9 mouse cellular contexts compared by ENCODE assay signal in the genomic region with DNA sequence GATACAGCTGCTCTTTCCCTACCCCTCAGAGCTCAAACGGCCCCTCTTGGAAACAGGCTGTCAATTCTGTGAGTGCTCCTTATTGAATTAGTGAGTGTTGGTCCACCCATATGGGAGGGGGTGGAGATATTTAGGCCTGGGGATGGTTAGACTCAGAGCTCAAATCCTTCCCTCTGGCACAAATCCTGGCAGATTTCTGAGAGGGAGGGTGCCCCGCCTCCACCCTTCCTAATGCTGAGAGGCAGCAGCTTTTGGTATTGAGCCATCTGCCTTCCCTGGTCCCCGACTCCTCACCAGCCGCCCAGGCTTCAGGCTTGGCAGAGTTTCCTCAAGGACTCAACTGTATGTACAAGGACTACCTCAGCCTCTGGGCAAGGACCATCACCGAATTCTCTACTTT. TPM values are rescaled to one million over a fixed set of nuclear protein-coding genes. Genes with fewer than 3 reads are reported as not detected.
DNase-seq lines count a peak whose midpoint lies in the region; ATAC-seq lines count a peak whose summit lies in the region.
"Had no signal": no experiment of that assay in that cellular context is flagged by ENCODE, and none has a peak within 500 bp of the region (broad histone marks: within the 10 kb centered on the region; RNA-seq: fewer than 3 reads in every experiment).

No protein-coding gene starts in this region.

- H3K27me3 ChIP-seq in hindbrain, embryonic 16.5 days (replicated peaks; ENCODE audit: control insufficient read depth, insufficient read depth, low read length), result no peaks in the 10 kb centered on the region
- no peaks in the 10 kb centered on the region for H3K27me3 ChIP-seq in hindbrain, embryonic 13.5 days
- no peaks in the 10 kb centered on the region for H3K27me3 ChIP-seq in embryonic facial prominence, embryonic 15.5 days
- no peaks in the 10 kb centered on the region for H3K27me3 ChIP-seq in midbrain, embryonic 14.5 days (ENCODE audit: control insufficient read depth, insufficient read depth, low read length)
- H3K27me3 ChIP-seq: limb, embryonic 12.5 days had no signal

- peak; percentile 50 for DNase-seq in adrenal gland, postnatal 25 days
- DNase-seq in midbrain, embryonic 14.5 days, result peak; percentile 59
- no peak for DNase-seq in heart, adult 9 months (ENCODE audit: low spot score in 2 of 2)
- no peak for DNase-seq in urinary bladder, postnatal 4 days (ENCODE audit: low spot score in 2 of 2)

- 46% methylated on average over 5 of the region's 5 CpGs for WGBS in hindbrain, embryonic 16.5 days
- WGBS in hindbrain, embryonic 13.5 days, result 66% methylated on average over 5 of the region's 5 CpGs
- WGBS in embryonic facial prominence, embryonic 15.5 days, result 36% methylated on average over 5 of the region's 5 CpGs
- 52% methylated on average over 5 of the region's 5 CpGs for WGBS in midbrain, embryonic 14.5 days

- H3K4me2 ChIP-seq in hindbrain, embryonic 16.5 days (ENCODE audit: low read length), result no peak overlapping the region
- H3K4me2 ChIP-seq in hindbrain, embryonic 13.5 days, result no peak overlapping the region
- peak overlapping the region; percentile 11; the same call in 1 of the 2 replicates for H3K4me2 ChIP-seq in embryonic facial prominence, embryonic 15.5 days (replicated peaks)
- no peak overlapping the region for H3K4me2 ChIP-seq in midbrain, embryonic 14.5 days (ENCODE audit: low read length)
- H3K4me2 ChIP-seq: limb, embryonic 12.5 days had no signal

- H3K9me3 ChIP-seq in hindbrain, embryonic 16.5 days (ENCODE audit: control insufficient read depth, low read length), result 0 out of 2 replicates have a peak, but pooled peaks cover 2% of the 10 kb centered on the region
- no peaks in the 10 kb centered on the region for H3K9me3 ChIP-seq in hindbrain, embryonic 13.5 days
- H3K9me3 ChIP-seq in embryonic facial prominence, embryonic 15.5 days (replicated peaks), result no peaks in the 10 kb centered on the region
- no peaks in the 10 kb centered on the region for H3K9me3 ChIP-seq in midbrain, embryonic 14.5 days (ENCODE audit: control insufficient read depth, low read length)

- ATAC-seq in hindbrain, embryonic 16.5 days, result peak; percentile 28; the same call in 1 of the 2 replicates
- no peak for ATAC-seq in hindbrain, embryonic 13.5 days (ENCODE audit: low FRiP score)
- peak; percentile 52 for ATAC-seq in embryonic facial prominence, embryonic 15.5 days (ENCODE audit: insufficient number of reproducible peaks, low FRiP score, low TSS enrichment, low read depth)
- no peak for ATAC-seq in midbrain, embryonic 14.5 days (ENCODE audit: low FRiP score, low TSS enrichment)
- ATAC-seq in monocyte, adult 5-6 weeks (replicated peaks; ENCODE audit: insufficient number of reproducible peaks, low FRiP score, low TSS enrichment, poor library complexity, severe bottlenecking), result no peak

- no peak overlapping the region for H3K9ac ChIP-seq in hindbrain, embryonic 16.5 days (ENCODE audit: low read depth, low read length)
- H3K9ac ChIP-seq in hindbrain, embryonic 13.5 days, result no peak overlapping the region
- no peak overlapping the region for H3K9ac ChIP-seq in embryonic facial prominence, embryonic 15.5 days
- H3K9ac ChIP-seq in midbrain, embryonic 14.5 days (replicated peaks; ENCODE audit: low read length), result no peak overlapping the region
- H3K9ac ChIP-seq: limb, embryonic 12.5 days had no signal

- peaks cover 4% of the 10 kb centered on the region for H3K4me1 ChIP-seq in hindbrain, embryonic 16.5 days (ENCODE audit: control insufficient read depth, insufficient read depth, low read depth, low read length)
- peaks cover 16% of the 10 kb centered on the region for H3K4me1 ChIP-seq in hindbrain, embryonic 13.5 days (replicated peaks)
- peaks cover 27% of the 10 kb centered on the region for H3K4me1 ChIP-seq in embryonic facial prominence, embryonic 15.5 days
- H3K4me1 ChIP-seq in midbrain, embryonic 14.5 days (ENCODE audit: control insufficient read depth, insufficient read depth, low read length), result 0 out of 2 replicates have a peak, but pooled peaks cover 11% of the 10 kb centered on the region

- no peaks in the 10 kb centered on the region for H3K36me3 ChIP-seq in hindbrain, embryonic 16.5 days (ENCODE audit: control insufficient read depth, insufficient read depth, low read length)
- peaks cover 17% of the 10 kb centered on the region for H3K36me3 ChIP-seq in hindbrain, embryonic 13.5 days
- peaks cover 5% of the 10 kb centered on the region; the same call in 1 of the 2 replicates for H3K36me3 ChIP-seq in embryonic facial prominence, embryonic 15.5 days
- peaks cover 6% of the 10 kb centered on the region for H3K36me3 ChIP-seq in midbrain, embryonic 14.5 days (ENCODE audit: control insufficient read depth, insufficient read depth, low read length)

- peak overlapping the region; percentile 48 for H3K27ac ChIP-seq in hindbrain, embryonic 16.5 days (ENCODE audit: low read depth, low read length)
- H3K27ac ChIP-seq in hindbrain, embryonic 13.5 days, result no peak overlapping the region
- peak overlapping the region; percentile 85 for H3K27ac ChIP-seq in embryonic facial prominence, embryonic 15.5 days (replicated peaks)
- peak overlapping the region; percentile 6 for H3K27ac ChIP-seq in midbrain, embryonic 14.5 days (replicated peaks; ENCODE audit: low read depth, low read length)
- H3K27ac ChIP-seq: limb, embryonic 12.5 days had no signal

- no peak overlapping the region for H3K4me3 ChIP-seq in hindbrain, embryonic 16.5 days (ENCODE audit: low read length)
- no peak overlapping the region for H3K4me3 ChIP-seq in hindbrain, embryonic 13.5 days
- no peak overlapping the region for H3K4me3 ChIP-seq in embryonic facial prominence, embryonic 15.5 days (replicated peaks)
- H3K4me3 ChIP-seq in midbrain, embryonic 14.5 days (replicated peaks; ENCODE audit: low read depth, low read length), result no peak overlapping the region
- H3K4me3 ChIP-seq: limb, embryonic 12.5 days had no signal

RNA-seq across cellular contexts. Expression of a gene that starts 1.9 kb away (rescaled TPM):
- polyA plus RNA-seq in hindbrain, embryonic 16.5 days (2015; fragmentation: Nextera tagmentation; extraction: Ambion mirVana), result 62.5 and 71.1 TPM in 2 replicates
- 72.4 and 75.2 TPM in 2 replicates for polyA plus RNA-seq in hindbrain, embryonic 13.5 days (2015; fragmentation: Nextera tagmentation; extraction: Ambion mirVana)
- total RNA-seq in adrenal gland, postnatal 25 days (2021), result 40.9 and 61.5 TPM in 2 replicates
- polyA plus RNA-seq in embryonic facial prominence, embryonic 15.5 days (2015; fragmentation: Nextera tagmentation; extraction: Ambion mirVana), result 52.3 and 53.3 TPM in 2 replicates
- 65.7 and 81.1 TPM in 2 replicates for polyA plus RNA-seq in midbrain, embryonic 14.5 days (2014; fragmentation: Nextera tagmentation; extraction: Ambion mirVana)
- total RNA-seq in monocyte, adult 5-6 weeks (2017), result 10.9 to 25.7 TPM (median 22.4 TPM) in 3 replicates

RNA-seq across cellular contexts. Expression of a gene that starts 9.3 kb away (rescaled TPM):
- 127 and 144 TPM in 2 replicates for polyA plus RNA-seq in hindbrain, embryonic 16.5 days (2015; fragmentation: Nextera tagmentation; extraction: Ambion mirVana)
- 117 and 122 TPM in 2 replicates for polyA plus RNA-seq in hindbrain, embryonic 13.5 days (2015; fragmentation: Nextera tagmentation; extraction: Ambion mirVana)
- total RNA-seq in adrenal gland, postnatal 25 days (2021), result 82.5 and 89.4 TPM in 2 replicates
- polyA plus RNA-seq in embryonic facial prominence, embryonic 15.5 days (2015; fragmentation: Nextera tagmentation; extraction: Ambion mirVana), result 51.0 and 51.2 TPM in 2 replicates
- polyA plus RNA-seq in midbrain, embryonic 14.5 days (2014; fragmentation: Nextera tagmentation; extraction: Ambion mirVana), result 175 and 194 TPM in 2 replicates
- 3.4 to 5.4 TPM (median 4.3 TPM) in 3 replicates for total RNA-seq in monocyte, adult 5-6 weeks (2017)

RNA-seq across cellular contexts. Expression of a gene that starts 30.1 kb away (rescaled TPM):
- polyA plus RNA-seq in hindbrain, embryonic 16.5 days (2015; fragmentation: Nextera tagmentation; extraction: Ambion mirVana), result not detected in 2 replicates
- polyA plus RNA-seq in hindbrain, embryonic 13.5 days (2015; fragmentation: Nextera tagmentation; extraction: Ambion mirVana), result not detected in 2 replicates
- not detected in 2 replicates for total RNA-seq in adrenal gland, postnatal 25 days (2021)
- 0.12 and 0.31 TPM in 2 replicates for polyA plus RNA-seq in embryonic facial prominence, embryonic 15.5 days (2015; fragmentation: Nextera tagmentation; extraction: Ambion mirVana)
- polyA plus RNA-seq in midbrain, embryonic 14.5 days (2014; fragmentation: Nextera tagmentation; extraction: Ambion mirVana), result not detected in 2 replicates
- not detected in 3 replicates for total RNA-seq in monocyte, adult 5-6 weeks (2017)
- polyA plus RNA-seq: limb, embryonic 12.5 days had no signal

RNA-seq across cellular contexts. Expression of a gene that starts 44.0 kb away (rescaled TPM):
- 4.9 and 5.6 TPM in 2 replicates for polyA plus RNA-seq in hindbrain, embryonic 16.5 days (2015; fragmentation: Nextera tagmentation; extraction: Ambion mirVana)
- 1.9 and 2.4 TPM in 2 replicates for polyA plus RNA-seq in hindbrain, embryonic 13.5 days (2015; fragmentation: Nextera tagmentation; extraction: Ambion mirVana)
- 234 and 238 TPM in 2 replicates for total RNA-seq in adrenal gland, postnatal 25 days (2021)
- polyA plus RNA-seq in embryonic facial prominence, embryonic 15.5 days (2015; fragmentation: Nextera tagmentation; extraction: Ambion mirVana), result 1.7 and 1.8 TPM in 2 replicates
- polyA plus RNA-seq in midbrain, embryonic 14.5 days (2014; fragmentation: Nextera tagmentation; extraction: Ambion mirVana), result 3.0 TPM in 2 replicates
- 0.68 to 4.7 TPM (median 1.9 TPM) in 3 replicates for total RNA-seq in monocyte, adult 5-6 weeks (2017)

RNA-seq across cellular contexts. Expression of a gene that starts 48.8 kb away (rescaled TPM):
- polyA plus RNA-seq in hindbrain, embryonic 16.5 days (2015; fragmentation: Nextera tagmentation; extraction: Ambion mirVana), result 186 and 189 TPM in 2 replicates
- polyA plus RNA-seq in hindbrain, embryonic 13.5 days (2015; fragmentation: Nextera tagmentation; extraction: Ambion mirVana), result 176 and 182 TPM in 2 replicates
- 134 and 138 TPM in 2 replicates for total RNA-seq in adrenal gland, postnatal 25 days (2021)
- polyA plus RNA-seq in embryonic facial prominence, embryonic 15.5 days (2015; fragmentation: Nextera tagmentation; extraction: Ambion mirVana), result 204 and 214 TPM in 2 replicates
- polyA plus RNA-seq in midbrain, embryonic 14.5 days (2014; fragmentation: Nextera tagmentation; extraction: Ambion mirVana), result 135 and 164 TPM in 2 replicates
- 37.4 to 50.9 TPM (median 37.8 TPM) in 3 replicates for total RNA-seq in monocyte, adult 5-6 weeks (2017)

Comparison
In these comparisons a context has a peak if more than half of its experiments do, and no peak if none do; other contexts are left out.
1. ATAC-seq: peak in hindbrain, embryonic 16.5 days (single experiment) and embryonic facial prominence, embryonic 15.5 days (single experiment); none in hindbrain, embryonic 13.5 days (single experiment), midbrain, embryonic 14.5 days (single experiment) and monocyte, adult 5-6 weeks (single experiment).
2. DNase-seq: peak in adrenal gland, postnatal 25 days (single experiment) and midbrain, embryonic 14.5 days (single experiment); none in heart, adult 9 months (0 of 2) and urinary bladder, postnatal 4 days (0 of 2).